Mouse (Mus musculus) neural tube, embryonic 12.5 days (tissue): ENCODE data around the gene Hcrtr1. TPM values are rescaled to one million over a fixed set of nuclear protein-coding genes. Genes with fewer than 3 reads are reported as not detected.

ENCODE experiments used
- ATAC-seq: fragments of 200-750 bp; cut with Nextera tagmentation; 2 replicates; pipeline ENCODE4 v1.8.0; 2017; ENCODE audit warnings: low read depth, mild to moderate bottlenecking, moderate TSS enrichment, moderate library complexity; ENCODE audit not compliant: low FRiP score
- H3K27ac ChIP-seq: fragments of 300-500 bp; sonication (generic); 2 replicates; pipeline ENCODE4 v1.5.1; 2016
- H3K27me3 ChIP-seq: fragments of 300-500 bp; sonication (generic); replicated peaks from 2 replicates; pipeline ENCODE4 v1.6.1; 2016; ENCODE audit warnings: mild to moderate bottlenecking
- H3K36me3 ChIP-seq: fragments of 300-500 bp; sonication (generic); 2 replicates; pipeline ENCODE4 v1.6.1; 2016; ENCODE audit warnings: mild to moderate bottlenecking
- H3K4me1 ChIP-seq: fragments of 300-500 bp; sonication (generic); 2 replicates; pipeline ENCODE4 v1.6.1; 2016
- H3K4me2 ChIP-seq: fragments of 300-500 bp; sonication (generic); replicated peaks from 2 replicates; pipeline ENCODE4 v1.6.1; 2016; ENCODE audit warnings: mild to moderate bottlenecking
- H3K4me3 ChIP-seq: fragments of 300-500 bp; sonication (generic); 2 replicates; pipeline ENCODE4 v1.5.1; 2016
- H3K9ac ChIP-seq: fragments of 300-500 bp; sonication (generic); 2 replicates; pipeline ENCODE4 v1.6.1; 2016; ENCODE audit warnings: mild to moderate bottlenecking
- H3K9me3 ChIP-seq: fragments of 300-500 bp; sonication (generic); 2 replicates; pipeline ENCODE4 v1.6.1; 2016; ENCODE audit warnings: mild to moderate bottlenecking
- WGBS: fragments of 180-500 bp; shearing (Covaris S2); methylation state at CpG from one replicate; pipeline ENCODE4 v1.1.7; 2016; 5-methylcytosine and 5-hydroxymethylcytosine counted together
- polyA plus RNA-seq: library from polyadenylated mRNA; unstranded; fragments of >200 nt; fragmentation: Nextera tagmentation; extraction: Ambion mirVana; gene quantifications from 2 replicates; pipeline ENCODE4 v1.2.1, GENCODE M21; 2016

The Hcrtr1 gene
- polyA plus RNA-seq, 1 experiment from 2014 or later: 0.62 TPM

DNA sequence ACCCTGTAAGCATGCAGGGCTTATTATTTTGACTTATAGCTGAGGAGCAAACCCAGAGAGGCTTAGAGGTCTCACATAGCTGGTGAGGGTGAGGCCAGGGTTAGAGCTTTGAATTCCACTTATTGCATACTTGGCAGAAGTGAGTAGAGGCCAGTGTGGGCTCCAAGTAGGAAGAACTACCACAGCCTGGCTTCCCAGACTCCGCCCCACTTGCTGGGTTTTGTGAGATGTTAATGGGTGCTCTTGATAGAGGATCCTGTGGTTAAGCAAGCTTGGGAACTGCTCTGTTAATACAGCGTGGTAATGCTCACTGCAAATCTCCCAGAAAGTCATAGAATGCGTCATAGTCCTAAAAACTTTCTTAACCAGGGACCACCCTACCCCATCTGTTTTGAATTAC lies 30.2 kb downstream of the Hcrtr1 start:
- no peak overlapping the region for H3K9ac ChIP-seq
- H3K4me3 ChIP-seq: no peak overlapping the region
- WGBS: 85% methylated on average over 3 of the region's 3 CpGs
- 0 out of 2 replicates have a peak, but pooled peaks cover under 1% of the 10 kb centered on the region for H3K9me3 ChIP-seq
- peaks cover 9% of the 10 kb centered on the region for H3K4me1 ChIP-seq
- 0 out of 2 replicates have a peak overlapping the region, but pooled peaks have one; percentile 65 for H3K4me2 ChIP-seq
- ATAC-seq: no peak
- no peaks in the 10 kb centered on the region for H3K27me3 ChIP-seq
- no peak overlapping the region for H3K27ac ChIP-seq
- no peaks in the 10 kb centered on the region for H3K36me3 ChIP-seq

DNA sequence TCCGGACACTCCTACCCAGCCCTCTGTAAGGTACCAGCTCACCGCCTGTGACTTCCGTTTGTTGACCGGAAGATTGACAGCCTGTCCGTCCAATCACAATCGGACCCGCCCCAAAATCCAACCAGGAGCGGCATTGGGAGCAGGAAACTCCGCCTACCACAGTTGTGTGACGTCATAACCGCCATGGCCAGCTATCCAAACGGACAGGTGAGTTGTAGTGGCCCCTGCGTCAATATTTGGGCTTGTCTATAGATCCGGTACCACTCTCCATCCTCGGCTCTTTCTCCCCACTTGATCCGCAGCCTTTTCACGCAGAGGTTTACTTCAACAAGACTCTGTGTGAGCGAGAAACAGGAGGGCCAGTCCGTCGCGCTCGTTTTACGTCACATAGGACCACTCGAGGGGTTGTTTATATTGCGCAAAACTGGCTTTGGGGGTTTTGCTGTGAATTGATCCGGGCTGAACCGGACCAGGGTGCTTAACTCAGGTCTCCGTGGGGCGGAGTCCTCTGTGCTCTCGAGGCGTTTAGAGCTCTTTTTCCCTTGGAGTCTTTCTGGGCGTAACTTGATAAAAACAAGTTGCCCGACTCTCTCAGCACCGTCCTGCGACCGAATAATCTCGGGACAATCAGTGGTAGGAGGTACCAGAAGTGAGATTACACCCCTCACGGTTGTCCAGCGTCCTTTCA lies 31.6 kb downstream of the Hcrtr1 start:
- peak overlapping the region; percentile 65 for H3K4me2 ChIP-seq
- peak; percentile 95 for ATAC-seq
- peak overlapping the region; percentile 45 for H3K9ac ChIP-seq
- 0 out of 2 replicates have a peak, but pooled peaks cover 4% of the 10 kb centered on the region for H3K9me3 ChIP-seq
- no peaks in the 10 kb centered on the region for H3K36me3 ChIP-seq
- H3K4me3 ChIP-seq: peak overlapping the region; percentile 51
- no peak overlapping the region for H3K27ac ChIP-seq
- peaks cover 9% of the 10 kb centered on the region for H3K4me1 ChIP-seq
- 1% methylated on average over 39 of the region's 39 CpGs for WGBS
- H3K27me3 ChIP-seq: no peaks in the 10 kb centered on the region

DNA sequence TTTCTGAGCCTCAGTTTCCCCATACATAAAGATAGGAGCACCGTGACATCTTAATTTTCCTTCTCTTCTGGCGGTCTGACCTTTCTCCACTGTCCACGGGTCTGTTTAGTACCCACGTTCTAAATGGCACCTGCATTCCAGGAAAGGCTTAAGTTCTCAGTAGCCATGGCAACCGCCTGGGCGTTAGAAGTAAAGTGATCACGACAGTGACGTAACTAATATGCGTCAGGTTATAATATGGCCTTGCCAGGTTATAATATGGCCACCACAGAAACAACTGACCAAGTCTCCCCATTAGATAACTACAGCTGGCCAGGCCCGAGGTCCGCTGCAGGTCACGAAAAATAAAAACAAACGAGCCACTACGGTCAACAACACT lies 32.1 kb downstream of the Hcrtr1 start:
- ATAC-seq: peak; percentile 74
- WGBS: 11% methylated on average over 14 of the region's 14 CpGs
- Histone ChIP-seq H3K27me3 (no peaks in the 10 kb centered on the region), H3K4me1 (peaks cover 9% of the 10 kb centered on the region), H3K36me3 (no peaks in the 10 kb centered on the region), H3K4me2 (peak overlapping the region; percentile 65), H3K9ac (no peak overlapping the region; the same call in 1 of the 2 replicates), H3K4me3 (peak overlapping the region; percentile 51), H3K27ac (no peak overlapping the region), H3K9me3 (0 out of 2 replicates have a peak, but pooled peaks cover 4% of the 10 kb centered on the region)

DNA sequence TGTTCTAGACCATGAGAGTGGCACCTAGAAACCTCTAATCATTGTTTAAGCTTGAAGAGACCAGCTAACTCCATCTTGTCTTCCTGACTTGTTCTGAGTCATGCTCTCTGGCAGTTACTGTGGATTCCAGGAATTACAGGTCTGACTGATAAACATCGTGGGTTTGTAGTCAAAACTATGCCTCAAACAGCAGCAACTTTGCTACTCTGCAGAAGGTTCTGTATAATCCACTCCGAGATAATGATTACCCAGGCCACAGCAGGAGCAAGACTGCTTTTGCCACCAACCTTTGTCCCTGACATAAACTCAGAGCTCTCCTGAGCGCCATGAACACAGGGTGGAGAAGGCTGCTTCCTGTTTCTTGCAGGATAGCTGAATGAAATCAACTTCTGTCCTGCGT lies 34.6 kb downstream of the Hcrtr1 start:
- H3K4me1 ChIP-seq: peaks cover 17% of the 10 kb centered on the region
- 0 out of 2 replicates have a peak, but pooled peaks cover 4% of the 10 kb centered on the region for H3K9me3 ChIP-seq
- H3K27me3 ChIP-seq: no peaks in the 10 kb centered on the region
- WGBS: 83% methylated on average over 4 of the region's 4 CpGs
- H3K36me3 ChIP-seq: no peaks in the 10 kb centered on the region
- ATAC-seq: no peak
- H3K4me3 ChIP-seq: no peak overlapping the region
- H3K9ac ChIP-seq: no peak overlapping the region
- H3K4me2 ChIP-seq: no peak overlapping the region
- H3K27ac ChIP-seq: no peak overlapping the region

DNA sequence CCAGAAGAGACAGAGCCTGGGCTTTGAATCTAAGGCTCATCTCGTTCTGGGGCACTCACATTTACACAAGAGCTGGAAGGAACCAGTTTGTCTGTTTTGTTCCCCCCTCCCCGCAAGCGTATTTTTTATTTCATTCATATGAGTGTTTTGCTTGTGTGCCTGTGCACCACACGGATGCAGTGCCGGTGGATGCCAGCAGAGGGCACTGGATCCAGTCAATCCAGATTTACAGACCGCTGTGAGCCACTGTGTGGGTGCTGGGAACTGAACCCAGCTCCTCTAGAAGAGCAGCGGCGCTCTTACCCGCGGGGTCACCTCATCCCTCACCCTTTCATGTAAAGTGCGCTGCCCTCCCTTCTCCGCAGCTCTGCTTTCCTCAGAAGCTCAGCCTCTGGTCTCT lies 35.5 kb downstream of the Hcrtr1 start:
- no peak overlapping the region for H3K4me2 ChIP-seq
- H3K9ac ChIP-seq: no peak overlapping the region
- no peak overlapping the region for H3K27ac ChIP-seq
- H3K4me3 ChIP-seq: no peak overlapping the region
- H3K9me3 ChIP-seq: 0 out of 2 replicates have a peak, but pooled peaks cover 4% of the 10 kb centered on the region
- H3K27me3 ChIP-seq: no peaks in the 10 kb centered on the region
- ATAC-seq: no peak
- peaks cover 14% of the 10 kb centered on the region for H3K4me1 ChIP-seq
- no peaks in the 10 kb centered on the region for H3K36me3 ChIP-seq
- 76% methylated on average over 12 of the region's 12 CpGs for WGBS

DNA sequence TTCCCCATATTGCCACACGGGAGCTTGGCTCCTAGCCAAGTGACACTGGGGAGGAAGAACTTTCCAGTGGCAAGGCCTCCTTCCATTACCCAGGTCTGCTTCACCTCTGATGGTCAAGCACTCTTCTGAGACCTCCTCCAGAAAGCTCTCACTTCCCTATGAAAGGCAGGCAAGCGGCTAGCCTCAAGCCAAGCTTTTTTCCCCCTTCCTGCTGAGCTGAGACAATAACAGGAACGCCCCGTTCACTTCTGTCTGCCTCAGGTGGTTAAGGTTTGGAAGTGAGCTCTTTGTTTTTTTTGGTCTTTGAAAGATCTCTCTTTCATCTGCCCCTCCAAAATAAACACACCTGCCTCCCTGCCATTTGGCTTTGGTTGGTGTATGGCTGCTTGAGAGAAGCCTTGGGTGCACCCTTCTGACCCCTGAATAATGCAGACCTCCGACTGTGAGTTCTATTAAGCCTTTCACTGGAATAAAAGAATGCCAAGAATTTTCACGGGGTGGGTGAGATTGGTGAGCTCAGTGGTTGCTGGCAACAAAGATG lies 37.0 kb downstream of the Hcrtr1 start, which contains the start of gene Pef1:
Gene Pef1 (plus strand): TSS at position 448 of the 541 bp plus-strand sequence.
- WGBS: 5% methylated on average over 6 of the region's 6 CpGs
- Histone ChIP-seq H3K27ac (no peak within 1 kb of the TSS), H3K4me1 (peaks cover 9% of the 10 kb centered on the region), H3K4me3 (no peak within 1 kb of the TSS), H3K36me3 (no peaks in the 10 kb centered on the region), H3K27me3 (no peaks in the 10 kb centered on the region), H3K9me3 (0 out of 2 replicates have a peak, but pooled peaks cover 4% of the 10 kb centered on the region), H3K4me2 (0 out of 2 replicates have a peak within 1 kb of the TSS, but pooled peaks have one; percentile 14), H3K9ac (no peak within 1 kb of the TSS)
- ATAC-seq: no peak

DNA sequence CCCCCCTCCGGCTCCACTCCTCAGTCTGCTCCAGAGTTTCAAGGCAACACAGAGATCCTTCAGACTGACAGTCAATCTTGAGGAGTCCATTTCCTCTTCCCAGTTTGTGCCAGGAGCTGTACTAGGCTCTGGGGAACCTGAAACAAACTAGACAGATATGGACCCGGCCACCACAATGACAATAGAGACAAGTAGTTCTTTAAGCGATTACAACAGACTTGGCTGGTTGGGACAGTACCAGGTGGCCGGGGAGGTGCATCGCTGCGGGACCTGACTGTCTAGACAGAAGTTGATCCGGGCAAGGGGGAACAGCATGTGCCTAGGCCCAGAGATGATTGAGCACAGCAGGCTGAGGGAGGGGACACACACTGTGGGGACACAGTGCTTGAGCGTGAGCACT lies 38.0 kb downstream of the Hcrtr1 start:
- Histone ChIP-seq H3K9me3 (0 out of 2 replicates have a peak, but pooled peaks cover 4% of the 10 kb centered on the region), H3K36me3 (no peaks in the 10 kb centered on the region), H3K4me2 (0 out of 2 replicates have a peak overlapping the region, but pooled peaks have one; percentile 14), H3K27me3 (no peaks in the 10 kb centered on the region), H3K4me3 (no peak overlapping the region), H3K27ac (no peak overlapping the region), H3K9ac (no peak overlapping the region), H3K4me1 (peaks cover 13% of the 10 kb centered on the region)
- no peak for ATAC-seq
- 31% methylated on average over 8 of the region's 8 CpGs for WGBS

DNA sequence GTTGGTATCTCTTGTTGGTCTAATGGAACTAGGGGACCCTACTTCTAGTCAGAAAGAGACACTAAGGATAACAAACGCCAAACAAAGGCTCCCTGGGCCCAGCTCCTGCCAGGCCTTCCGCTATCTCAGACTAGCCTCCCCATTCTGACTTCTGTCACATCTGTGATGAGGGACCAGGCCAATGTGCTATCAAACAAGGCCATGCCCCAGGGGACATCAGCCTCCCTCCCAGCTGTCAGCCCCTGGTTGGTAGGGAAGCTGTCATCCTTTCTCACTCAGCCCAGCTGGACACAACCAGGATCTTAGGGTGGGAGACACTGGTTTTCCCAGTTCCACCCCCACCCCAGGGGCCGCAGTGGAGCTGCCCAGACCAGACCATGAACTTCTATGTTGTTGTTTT lies 44.0 kb downstream of the Hcrtr1 start:
- Histone ChIP-seq H3K27me3 (peaks cover 6% of the 10 kb centered on the region; the same call in 1 of the 2 replicates), H3K27ac (no peak overlapping the region), H3K4me3 (no peak overlapping the region), H3K9ac (no peak overlapping the region), H3K9me3 (no peaks in the 10 kb centered on the region), H3K36me3 (no peaks in the 10 kb centered on the region), H3K4me2 (no peak overlapping the region), H3K4me1 (peaks cover 4% of the 10 kb centered on the region; the same call in 1 of the 2 replicates)
- WGBS: 37% methylated on average over 3 of the region's 3 CpGs
- no peak for ATAC-seq

DNA sequence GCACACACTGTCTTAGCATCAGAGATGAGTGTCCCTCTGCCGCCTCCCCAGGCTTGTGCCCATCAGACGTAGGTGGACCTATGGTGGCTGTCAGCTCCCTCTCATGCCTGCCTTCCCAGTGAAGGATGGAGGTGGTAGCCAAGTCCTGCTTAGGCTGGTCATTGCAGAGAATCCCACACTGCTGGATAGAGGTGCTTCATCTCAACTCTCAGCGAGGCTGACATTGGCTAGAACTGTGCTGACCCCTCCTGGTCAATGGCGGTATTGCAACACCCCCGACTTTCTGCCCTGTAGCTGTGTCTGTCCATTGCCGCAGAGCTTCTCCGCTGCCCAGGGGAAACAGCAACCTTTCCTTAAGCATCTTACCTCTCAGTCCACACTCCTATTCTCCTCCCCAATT lies 51.9 kb downstream of the Hcrtr1 start:
- ATAC-seq: 0 out of 2 replicates have a peak, but pooled peaks have one; percentile 49
- no peaks in the 10 kb centered on the region for H3K36me3 ChIP-seq
- H3K4me1 ChIP-seq: 0 out of 2 replicates have a peak, but pooled peaks cover 2% of the 10 kb centered on the region
- WGBS: 12% methylated on average over 7 of the region's 7 CpGs
- no peak overlapping the region for H3K4me3 ChIP-seq
- no peak overlapping the region for H3K27ac ChIP-seq
- no peaks in the 10 kb centered on the region for H3K9me3 ChIP-seq
- H3K27me3 ChIP-seq: peaks cover 11% of the 10 kb centered on the region; the same call in 1 of the 2 replicates
- H3K4me2 ChIP-seq: no peak overlapping the region
- H3K9ac ChIP-seq: no peak overlapping the region

DNA sequence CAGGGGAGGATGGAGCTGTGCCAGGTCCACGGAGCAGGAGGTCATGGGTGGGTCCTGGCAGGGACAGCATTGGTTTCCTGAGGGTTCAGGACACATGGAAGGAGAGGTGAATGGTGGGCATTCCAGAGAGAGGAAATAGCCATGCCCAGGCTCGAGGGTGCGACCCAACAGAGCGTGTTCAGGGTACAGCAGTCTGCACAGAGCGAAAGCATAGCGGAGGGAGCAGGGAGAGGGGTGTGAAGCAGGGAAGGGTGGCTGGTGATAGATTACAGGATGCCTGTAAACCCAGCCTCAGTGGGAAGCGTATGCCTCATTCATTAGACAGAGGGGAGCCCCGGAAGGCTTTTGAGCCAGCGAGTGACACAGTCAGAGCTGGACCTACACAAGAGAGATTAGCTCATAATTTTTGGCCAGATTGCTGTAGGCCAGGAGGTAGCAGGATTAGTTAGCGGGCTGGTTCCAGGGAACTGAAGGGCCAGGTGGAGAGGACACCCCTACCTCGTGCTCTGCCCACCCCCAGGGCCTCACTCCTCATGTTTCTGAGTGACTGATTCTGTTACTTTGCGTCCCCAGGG lies 53.8 kb downstream of the Hcrtr1 start:
- H3K9me3 ChIP-seq: no peaks in the 10 kb centered on the region
- no peak overlapping the region for H3K4me3 ChIP-seq
- WGBS: 66% methylated on average over 12 of the region's 12 CpGs
- H3K27me3 ChIP-seq: peaks cover 11% of the 10 kb centered on the region; the same call in 1 of the 2 replicates
- H3K36me3 ChIP-seq: no peaks in the 10 kb centered on the region
- H3K9ac ChIP-seq: no peak overlapping the region
- H3K27ac ChIP-seq: no peak overlapping the region
- no peak for ATAC-seq
- 0 out of 2 replicates have a peak, but pooled peaks cover 2% of the 10 kb centered on the region for H3K4me1 ChIP-seq
- H3K4me2 ChIP-seq: no peak overlapping the region

DNA sequence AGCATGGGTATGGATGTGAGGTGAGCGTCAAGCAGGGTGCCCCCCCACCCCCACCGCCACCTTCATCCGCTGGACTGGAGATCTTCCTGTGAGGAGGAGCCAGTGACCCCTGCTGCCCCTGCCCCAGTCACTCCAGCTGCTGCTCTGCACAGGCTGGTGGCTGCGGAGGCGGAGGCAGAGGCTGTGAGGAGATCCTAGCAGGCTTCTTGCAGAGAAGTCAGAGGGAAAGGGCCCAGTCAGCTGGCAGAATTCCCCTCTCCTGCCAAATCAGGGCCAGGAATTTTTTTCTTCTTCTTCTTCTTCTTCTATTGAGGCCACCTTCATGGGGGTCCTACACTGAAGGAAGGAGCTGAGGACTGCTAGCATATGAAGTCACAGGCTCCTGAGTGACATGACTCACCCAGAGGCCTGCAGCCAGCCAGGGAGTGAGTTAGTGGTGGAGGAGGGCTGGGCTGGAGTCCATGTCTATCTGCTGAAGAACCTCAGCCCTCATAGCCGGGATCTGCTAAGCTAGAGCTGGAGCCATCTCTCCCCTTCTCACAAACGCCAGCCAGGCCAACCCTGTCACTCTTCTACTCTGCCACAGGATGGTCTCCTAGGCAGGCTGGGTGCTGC lies 54.7 kb downstream of the Hcrtr1 start:
- Histone ChIP-seq H3K4me1 (0 out of 2 replicates have a peak, but pooled peaks cover 2% of the 10 kb centered on the region), H3K9ac (no peak overlapping the region), H3K9me3 (no peaks in the 10 kb centered on the region), H3K36me3 (no peaks in the 10 kb centered on the region), H3K4me2 (no peak overlapping the region), H3K27ac (no peak overlapping the region), H3K27me3 (peaks cover 11% of the 10 kb centered on the region; the same call in 1 of the 2 replicates), H3K4me3 (no peak overlapping the region)
- no peak for ATAC-seq
- WGBS: 51% methylated on average over 7 of the region's 7 CpGs

DNA sequence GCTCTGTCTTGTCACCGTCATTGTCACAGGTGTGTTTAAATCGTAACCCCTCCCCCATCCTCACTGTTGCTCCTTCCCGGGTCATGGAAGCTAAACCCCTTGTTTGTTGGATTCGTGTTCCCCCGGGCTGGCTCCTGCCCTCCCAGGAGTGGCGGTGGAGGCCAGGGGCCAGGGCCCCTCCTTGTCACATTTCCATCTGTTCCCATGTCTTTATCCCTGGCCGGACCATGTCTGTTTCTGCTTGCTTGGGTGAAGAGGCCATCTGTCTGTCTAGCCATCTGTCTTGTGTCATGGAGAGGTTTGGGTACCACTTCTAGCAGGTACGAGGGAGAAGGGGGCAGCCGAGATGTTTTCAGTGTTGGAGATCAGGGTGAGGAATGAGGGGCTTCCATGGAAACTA lies 56.9 kb downstream of the Hcrtr1 start:
- Histone ChIP-seq H3K9ac (no peak overlapping the region), H3K4me3 (no peak overlapping the region), H3K36me3 (no peaks in the 10 kb centered on the region), H3K9me3 (no peaks in the 10 kb centered on the region), H3K4me2 (no peak overlapping the region), H3K27ac (no peak overlapping the region), H3K4me1 (0 out of 2 replicates have a peak, but pooled peaks cover 2% of the 10 kb centered on the region), H3K27me3 (peaks cover 4% of the 10 kb centered on the region)
- WGBS: 55% methylated on average over 9 of the region's 9 CpGs
- ATAC-seq: no peak
